ENCODE assay signal across 18 mouse cellular contexts in the genomic region with DNA sequence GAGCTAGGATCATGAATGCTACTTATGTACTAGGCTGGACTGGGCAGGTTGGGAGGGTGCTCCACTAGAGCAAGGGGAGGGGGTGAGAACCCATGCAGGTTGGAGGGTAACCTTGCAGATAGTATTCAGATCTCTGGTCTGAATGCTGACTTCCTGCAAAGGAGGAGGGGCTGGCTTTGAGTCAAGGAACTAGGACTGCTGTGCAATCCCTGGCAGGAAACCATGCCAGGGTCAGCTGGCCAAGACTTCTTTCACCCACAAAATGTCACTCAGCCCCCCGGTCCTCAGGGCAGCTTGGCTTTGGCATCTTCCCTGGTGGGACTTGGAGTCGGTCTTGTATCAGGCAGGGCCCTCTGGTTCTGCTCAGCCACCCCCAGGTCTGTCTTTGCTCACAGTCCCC. TPM values are rescaled to one million over a fixed set of nuclear protein-coding genes. Genes with fewer than 3 reads are reported as not detected.
DNase-seq lines count a peak whose midpoint lies in the region; ATAC-seq and TF ChIP-seq lines count a peak whose summit lies in the region.
"Had no signal": no experiment of that assay in that cellular context is flagged by ENCODE, and none has a peak within 500 bp of the region (broad histone marks: within the 10 kb centered on the region; RNA-seq: fewer than 3 reads in every experiment).

No protein-coding gene starts in this region.

- DNase-seq in forebrain, embryonic 14.5 days (ENCODE audit: low spot score), result no peak
- DNase-seq in forebrain, embryonic 10.5 days (ENCODE audit: extremely low spot score, low spot score), result no peak
- DNase-seq in midbrain, embryonic 14.5 days, result no peak
- DNase-seq in midbrain, postnatal 0 days (ENCODE audit: low spot score), result no peak
- no peak for DNase-seq in MN1 (ENCODE audit: low spot score)
- DNase-seq in thymus, postnatal 10 days (ENCODE audit: low spot score in 2 of 2), result no peak
- DNase-seq: cerebellum, adult 11-12 months; cerebellum, postnatal 25 days; embryo, embryonic 11 days; gastrocnemius, adult 2 months; heart, adult 11 months; kidney, adult 18-20 months; kidney, postnatal 10 days; liver, postnatal 0 days; right cerebral cortex, postnatal 25 days had no signal

- 89% methylated on average over 2 of the region's 2 CpGs for WGBS in forebrain, embryonic 14.5 days
- WGBS in forebrain, embryonic 10.5 days, result 80% methylated on average over 2 of the region's 2 CpGs
- WGBS in midbrain, embryonic 14.5 days, result 71% methylated on average over 2 of the region's 2 CpGs
- WGBS in midbrain, postnatal 0 days, result 75% methylated on average over 2 of the region's 2 CpGs

- H3K27ac ChIP-seq in forebrain, embryonic 14.5 days (ENCODE audit: low read depth, low read length), result no peak overlapping the region
- no peak overlapping the region for H3K27ac ChIP-seq in forebrain, embryonic 10.5 days
- no peak overlapping the region for H3K27ac ChIP-seq in midbrain, embryonic 14.5 days (replicated peaks; ENCODE audit: low read depth, low read length)
- H3K27ac ChIP-seq in midbrain, postnatal 0 days (ENCODE audit: low read depth, low read length), result no peak overlapping the region
- H3K27ac ChIP-seq: gastrocnemius, adult 2 months; heart, embryonic 15.5 days; limb, embryonic 10.5 days had no signal

- H3K4me3 ChIP-seq in forebrain, embryonic 14.5 days (ENCODE audit: low read depth, low read length), result no peak overlapping the region
- no peak overlapping the region for H3K4me3 ChIP-seq in forebrain, embryonic 10.5 days
- H3K4me3 ChIP-seq in midbrain, embryonic 14.5 days (replicated peaks; ENCODE audit: low read depth, low read length), result peak overlapping the region; percentile 3; the same call in 1 of the 2 replicates
- no peak overlapping the region for H3K4me3 ChIP-seq in midbrain, postnatal 0 days (ENCODE audit: low read depth, low read length)
- H3K4me3 ChIP-seq: gastrocnemius, adult 2 months; heart, embryonic 15.5 days; limb, embryonic 10.5 days had no signal

- H3K27me3 ChIP-seq in forebrain, embryonic 14.5 days (replicated peaks; ENCODE audit: control insufficient read depth, insufficient read depth, low read length), result peaks cover 23% of the 10 kb centered on the region
- H3K27me3 ChIP-seq in forebrain, embryonic 10.5 days (ENCODE audit: poor library complexity, severe bottlenecking), result peaks cover 71% of the 10 kb centered on the region
- peaks cover 23% of the 10 kb centered on the region for H3K27me3 ChIP-seq in midbrain, embryonic 14.5 days (ENCODE audit: control insufficient read depth, insufficient read depth, low read length)
- H3K27me3 ChIP-seq in midbrain, postnatal 0 days (ENCODE audit: insufficient read depth, low read length), result peaks cover 8% of the 10 kb centered on the region; the same call in 1 of the 2 replicates

- H3K9ac ChIP-seq in forebrain, embryonic 14.5 days (ENCODE audit: low read length), result no peak overlapping the region
- no peak overlapping the region for H3K9ac ChIP-seq in midbrain, embryonic 14.5 days (replicated peaks; ENCODE audit: low read length)
- no peak overlapping the region for H3K9ac ChIP-seq in midbrain, postnatal 0 days (replicated peaks; ENCODE audit: low read length, poor library complexity, severe bottlenecking)
- H3K9ac ChIP-seq: heart, embryonic 15.5 days; liver, postnatal 0 days had no signal

- H3K9me3 ChIP-seq in forebrain, embryonic 14.5 days (replicated peaks; ENCODE audit: control insufficient read depth, low read length), result no peaks in the 10 kb centered on the region
- H3K9me3 ChIP-seq in forebrain, embryonic 10.5 days, result no peaks in the 10 kb centered on the region
- no peaks in the 10 kb centered on the region for H3K9me3 ChIP-seq in midbrain, embryonic 14.5 days (ENCODE audit: control insufficient read depth, low read length)
- H3K9me3 ChIP-seq in midbrain, postnatal 0 days (ENCODE audit: low read length), result no peaks in the 10 kb centered on the region
- H3K9me3 ChIP-seq: heart, embryonic 15.5 days; limb, embryonic 10.5 days had no signal

- peaks cover 29% of the 10 kb centered on the region for H3K4me1 ChIP-seq in forebrain, embryonic 14.5 days (ENCODE audit: control insufficient read depth, insufficient read depth, low read length)
- H3K4me1 ChIP-seq in forebrain, embryonic 10.5 days, result peaks cover 46% of the 10 kb centered on the region
- peaks cover 38% of the 10 kb centered on the region for H3K4me1 ChIP-seq in midbrain, embryonic 14.5 days (ENCODE audit: control insufficient read depth, insufficient read depth, low read length)
- H3K4me1 ChIP-seq in midbrain, postnatal 0 days (ENCODE audit: insufficient read depth, low read length), result peaks cover 15% of the 10 kb centered on the region

- H3K36me3 ChIP-seq in forebrain, embryonic 14.5 days (ENCODE audit: control insufficient read depth, insufficient read depth, low read length), result no peaks in the 10 kb centered on the region
- peaks cover 4% of the 10 kb centered on the region for H3K36me3 ChIP-seq in forebrain, embryonic 10.5 days (replicated peaks)
- H3K36me3 ChIP-seq in midbrain, embryonic 14.5 days (ENCODE audit: control insufficient read depth, insufficient read depth, low read length), result no peaks in the 10 kb centered on the region
- no peaks in the 10 kb centered on the region for H3K36me3 ChIP-seq in midbrain, postnatal 0 days (ENCODE audit: insufficient read depth, low read length)
- H3K36me3 ChIP-seq: heart, embryonic 15.5 days; limb, embryonic 10.5 days had no signal

- no peak for TF ChIP-seq CTCF in midbrain, postnatal 0 days (IDR thresholded peaks at IDR 0.05)

- 0 out of 2 replicates have a peak overlapping the region, but pooled peaks have one; percentile 7 for H3K4me2 ChIP-seq in forebrain, embryonic 14.5 days (ENCODE audit: low read length)
- peak overlapping the region; percentile 98 for H3K4me2 ChIP-seq in midbrain, embryonic 14.5 days (ENCODE audit: low read length)
- H3K4me2 ChIP-seq in midbrain, postnatal 0 days (ENCODE audit: low read depth, low read length, poor library complexity, severe bottlenecking), result no peak overlapping the region; the same call in 1 of the 2 replicates
- H3K4me2 ChIP-seq: heart, embryonic 15.5 days had no signal

- no peak for ATAC-seq in forebrain, embryonic 14.5 days
- ATAC-seq in midbrain, embryonic 14.5 days (ENCODE audit: low FRiP score, low TSS enrichment), result no peak
- ATAC-seq in midbrain, postnatal 0 days (ENCODE audit: low FRiP score), result no peak
- peak; percentile 14; the same call in 1 of the 2 replicates for ATAC-seq in granulocyte monocyte progenitor cell, adult 5-6 weeks (replicated peaks; ENCODE audit: poor library complexity, severe bottlenecking)
- ATAC-seq: liver, postnatal 0 days had no signal

RNA-seq across cellular contexts. Expression of a gene that starts 5.4 kb away (rescaled TPM):
- polyA plus RNA-seq in forebrain, embryonic 14.5 days (2014; fragmentation: Nextera tagmentation; extraction: Ambion mirVana), result 6.6 and 8.8 TPM in 2 replicates
- polyA plus RNA-seq in forebrain, embryonic 10.5 days (2016; fragmentation: Nextera tagmentation; extraction: Ambion mirVana), result 0.86 and 1.3 TPM in 2 replicates
- 9.8 and 15.9 TPM in 2 replicates for polyA plus RNA-seq in midbrain, embryonic 14.5 days (2014; fragmentation: Nextera tagmentation; extraction: Ambion mirVana)
- total RNA-seq in midbrain, postnatal 0 days (2014; rRNA removed), result 52.4 and 52.6 TPM in 2 replicates
- 7.9 and 8.7 TPM in 2 replicates for polyA plus RNA-seq in midbrain, postnatal 0 days (2015; fragmentation: Nextera tagmentation; extraction: Ambion mirVana)
- total RNA-seq in granulocyte monocyte progenitor cell, adult 5-6 weeks (2014; fragmentation: Nextera tagmentation), result 10.4 and 13.9 TPM in 2 replicates
- total RNA-seq in granulocyte monocyte progenitor cell, adult 5-6 weeks (2017), result 0.88 and 1.2 TPM in 2 replicates
- polyA plus RNA-seq: heart, embryonic 15.5 days had no signal
